Mouse (Mus musculus) adrenal gland, adult 2 months (tissue): Measurements from ENCODE around the gene Sumf1. TPM values are rescaled to one million over a fixed set of nuclear protein-coding genes. Genes with fewer than 3 reads are reported as not detected.

Experiments
- DNase-seq: peaks from one replicate; pipeline ENCODE4 v3.0.0; 2021
- polyA plus RNA-seq: library from polyadenylated mRNA; depleted of rRNA; stranded (reverse); fragments of >200 nt; gene quantifications from 2 replicates; pipeline ENCODE4 v1.2.3, GENCODE M21; 2012
- total RNA-seq, 2 experiments: library from RNA; stranded (reverse); gene quantifications; 2 replicates each; pipeline ENCODE4 v1.2.3; 2021

The Sumf1 gene
- total and polyA plus RNA-seq, 3 experiments, result 37.8 to 87.0 (median 44.8) TPM

- DNase-seq, result no peak
These were observed 21.7 kb upstream of the Sumf1 start for GRCm38 (mm10) chr6:108206914-108207566.

- no peak for DNase-seq
These were observed 20.8 kb upstream of the Sumf1 start for GRCm38 (mm10) chr6:108206145-108206544.

GRCm38 (mm10) chr6:108204322-108204721, 18.9 kb upstream of the Sumf1 start:
- no peak for DNase-seq

- DNase-seq, result no peak
These were observed 12.9 kb upstream of the Sumf1 start for GRCm38 (mm10) chr6:108198286-108198685.

- no peak for DNase-seq
These were observed 11.7 kb upstream of the Sumf1 start for GRCm38 (mm10) chr6:108197117-108197516.

GRCm38 (mm10) chr6:108196665-108197064, 11.3 kb upstream of the Sumf1 start:
- no peak for DNase-seq

GRCm38 (mm10) chr6:108192632-108193031, 7.2 kb upstream of the Sumf1 start:
- DNase-seq, result no peak

- no peak for DNase-seq
These were observed 5.3 kb upstream of the Sumf1 start for GRCm38 (mm10) chr6:108190690-108191089.

- no peak for DNase-seq
These were observed 265 bp upstream of the Sumf1 start for GRCm38 (mm10) chr6:108185685-108186009.

GRCm38 (mm10) chr6:108179087-108179486, 6.3 kb downstream of the Sumf1 start:
- no peak for DNase-seq

- no peak for DNase-seq
These were observed 11.2 kb downstream of the Sumf1 start for GRCm38 (mm10) chr6:108174181-108174580.

GRCm38 (mm10) chr6:108172219-108172618, 13.2 kb downstream of the Sumf1 start:
- no peak for DNase-seq

GRCm38 (mm10) chr6:108169466-108169865, 15.9 kb downstream of the Sumf1 start:
- DNase-seq, result no peak

- DNase-seq, result no peak
These were observed 16.7 kb downstream of the Sumf1 start for GRCm38 (mm10) chr6:108168723-108169122.

- DNase-seq, result no peak
These were observed 17.3 kb downstream of the Sumf1 start for GRCm38 (mm10) chr6:108167946-108168680.

GRCm38 (mm10) chr6:108165598-108165997, 19.8 kb downstream of the Sumf1 start:
- DNase-seq, result no peak

GRCm38 (mm10) chr6:108164935-108165334, 20.4 kb downstream of the Sumf1 start:
- peak; percentile 15 for DNase-seq

GRCm38 (mm10) chr6:108160608-108161007, 24.8 kb downstream of the Sumf1 start:
- no peak for DNase-seq

GRCm38 (mm10) chr6:108156881-108157280, 28.5 kb downstream of the Sumf1 start:
- DNase-seq, result no peak

- no peak for DNase-seq
These were observed 31.1 kb downstream of the Sumf1 start for GRCm38 (mm10) chr6:108154243-108154642.

GRCm38 (mm10) chr6:108152661-108153269, 32.6 kb downstream of the Sumf1 start:
- no peak for DNase-seq

GRCm38 (mm10) chr6:108152081-108152480, 33.3 kb downstream of the Sumf1 start:
- DNase-seq, result no peak

- no peak for DNase-seq
These were observed 36.1 kb downstream of the Sumf1 start for GRCm38 (mm10) chr6:108149235-108149634.
